Mouse (Mus musculus) adrenal gland, postnatal 4 days (tissue): ENCODE results near the gene Tpm3. TPM values are rescaled to one million over a fixed set of nuclear protein-coding genes. Genes with fewer than 3 reads are reported as not detected.

Experiments
- DNase-seq, 2 experiments: peaks; one replicate each; pipeline ENCODE4 v3.0.0; 2021 to 2022; ENCODE audit warnings: low spot score in 2 of 2, mixed read lengths in 2 of 2
- total RNA-seq, 2 experiments: library from RNA; stranded (reverse); gene quantifications; 2 replicates each; pipeline ENCODE4 v1.2.3; 2021

The Tpm3 gene
- total RNA-seq, 2 experiments from 2014 or later: 234 to 246 TPM

DNA sequence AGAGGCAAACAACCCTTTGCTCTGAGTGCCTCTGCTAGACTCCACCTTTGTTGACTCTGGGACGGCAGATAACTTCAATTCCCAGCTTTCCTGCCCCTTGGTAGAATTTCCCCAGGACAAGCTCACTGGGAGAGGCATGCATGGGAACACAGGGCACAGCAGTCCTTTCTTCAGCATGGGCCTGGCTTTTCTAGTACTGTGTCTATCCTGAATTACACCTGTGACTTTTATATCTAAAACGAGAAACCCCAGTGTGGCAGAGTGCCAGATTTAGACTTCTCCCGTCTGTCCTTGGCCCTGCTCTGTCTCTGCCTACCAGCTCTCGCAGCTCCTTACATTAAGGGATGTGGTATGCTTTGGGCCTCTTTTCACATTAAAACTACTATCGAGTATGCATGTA lies 10.6 kb downstream of the Tpm3 start:
- DNase-seq: no peak

DNA sequence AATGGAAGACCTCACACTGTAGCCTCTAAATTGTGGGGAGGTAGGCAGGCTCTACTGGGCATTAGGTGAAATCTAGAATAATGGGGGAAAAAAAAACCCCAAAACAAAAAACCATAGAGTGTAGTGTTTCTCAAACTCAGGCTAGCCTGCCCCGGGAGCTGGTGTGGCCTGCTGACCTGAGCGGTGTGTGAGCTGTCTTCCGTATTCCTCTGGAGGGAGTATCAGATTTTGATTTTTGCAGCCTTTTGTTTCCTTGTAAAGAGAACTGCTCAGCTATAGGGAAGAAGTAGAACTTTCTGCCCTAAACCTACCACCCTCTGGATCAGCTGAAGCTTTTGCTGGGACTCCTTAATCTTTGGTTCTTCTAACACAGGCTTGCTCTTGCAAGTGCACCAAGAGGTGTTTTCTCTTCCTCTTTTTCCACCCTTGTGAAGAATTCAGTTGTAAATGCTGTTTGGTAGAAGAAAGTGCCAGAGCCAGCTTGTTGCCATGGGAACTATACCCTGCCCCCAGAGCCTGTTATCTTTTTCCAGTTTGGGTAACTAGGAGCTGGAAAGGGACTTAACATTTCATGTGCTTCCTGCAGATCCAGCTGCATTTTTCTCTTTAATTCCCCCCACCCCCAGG lies 11.4 kb downstream of the Tpm3 start:
- no peak for DNase-seq

GRCm38 (mm10) chr3:90084790-90085189 lies 12.3 kb downstream of the Tpm3 start:
- no peak for DNase-seq

- DNase-seq: no peak
Measured at GRCm38 (mm10) chr3:90085281-90085680, 12.8 kb downstream of the Tpm3 start.

DNA sequence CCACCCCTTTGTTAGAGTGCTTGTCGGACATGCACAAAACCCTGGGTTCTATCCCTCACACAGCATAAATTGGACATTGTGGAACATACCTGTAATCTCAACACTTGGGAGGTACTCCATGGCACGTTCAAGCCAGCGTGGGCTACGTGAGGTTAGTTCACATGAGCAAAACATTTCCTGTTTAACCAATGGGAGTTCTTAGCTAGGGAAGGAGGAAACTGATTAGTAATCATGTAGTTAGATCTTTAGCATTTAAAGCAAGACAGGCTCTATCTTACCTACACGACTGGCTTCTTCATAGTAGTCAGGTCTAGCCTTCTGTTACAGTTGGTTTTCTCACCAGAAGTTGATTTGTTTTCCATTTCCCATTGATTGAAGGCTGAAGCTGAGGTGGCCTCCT lies 13.6 kb downstream of the Tpm3 start:
- DNase-seq: no peak

- DNase-seq: no peak
Measured at GRCm38 (mm10) chr3:90088617-90089016, 16.2 kb downstream of the Tpm3 start.

- DNase-seq: no peak
Measured at GRCm38 (mm10) chr3:90090892-90091291, 18.4 kb downstream of the Tpm3 start.

- DNase-seq: no peak
Measured at GRCm38 (mm10) chr3:90094453-90094852, 22.0 kb downstream of the Tpm3 start.

DNA sequence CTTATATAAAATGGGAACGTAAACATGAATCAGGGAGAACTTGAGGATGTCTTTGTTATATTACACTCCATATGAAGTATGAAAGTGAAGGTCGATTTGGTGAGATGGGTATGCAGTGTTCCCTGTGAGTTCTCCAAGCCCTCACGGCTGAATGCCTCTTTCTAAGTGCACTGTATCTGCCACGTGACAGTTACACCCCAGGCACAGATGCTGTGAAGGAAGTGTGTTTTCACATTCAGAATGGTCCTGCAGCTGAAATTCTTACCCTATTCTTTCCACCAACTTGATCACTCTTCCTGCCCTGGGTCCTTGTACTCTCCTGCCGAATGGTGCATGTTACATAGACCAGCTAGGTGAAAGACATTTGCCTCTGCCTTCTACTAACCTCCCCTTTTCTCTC lies 25.5 kb downstream of the Tpm3 start:
- no peak for DNase-seq

GRCm38 (mm10) chr3:90101010-90101409 lies 28.6 kb downstream of the Tpm3 start:
- no peak for DNase-seq

- no peak for DNase-seq
Measured at GRCm38 (mm10) chr3:90101673-90102072, 29.2 kb downstream of the Tpm3 start.

- no peak for DNase-seq
Measured at GRCm38 (mm10) chr3:90102239-90102638, 29.8 kb downstream of the Tpm3 start.

DNA sequence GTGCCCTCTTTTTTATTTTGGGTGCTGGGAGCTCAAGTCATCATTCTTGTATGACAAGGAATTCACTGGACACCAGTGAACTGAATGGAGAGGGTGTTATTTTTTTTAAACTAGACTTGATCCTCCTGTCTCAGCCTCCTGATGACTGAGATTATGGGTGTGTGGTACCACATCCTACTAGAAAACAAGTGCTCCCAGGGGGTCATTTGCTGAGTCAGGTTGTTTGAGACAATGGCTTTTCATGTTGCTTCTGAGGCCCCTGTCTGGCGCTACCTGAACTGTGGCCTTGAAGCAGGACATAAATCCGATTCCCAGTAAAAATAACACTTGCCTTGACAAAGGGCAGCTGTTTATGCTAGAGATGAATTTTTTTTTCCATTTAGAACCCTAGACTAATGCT lies 30.7 kb downstream of the Tpm3 start:
- no peak for DNase-seq

- no peak for DNase-seq
Measured at GRCm38 (mm10) chr3:90103938-90104337, 31.5 kb downstream of the Tpm3 start, which contains the start of gene Nup210l. Nup210l (plus strand) TSS chr3:90104132.

GRCm38 (mm10) chr3:90111706-90112105 lies 39.3 kb downstream of the Tpm3 start:
- no peak for DNase-seq

DNA sequence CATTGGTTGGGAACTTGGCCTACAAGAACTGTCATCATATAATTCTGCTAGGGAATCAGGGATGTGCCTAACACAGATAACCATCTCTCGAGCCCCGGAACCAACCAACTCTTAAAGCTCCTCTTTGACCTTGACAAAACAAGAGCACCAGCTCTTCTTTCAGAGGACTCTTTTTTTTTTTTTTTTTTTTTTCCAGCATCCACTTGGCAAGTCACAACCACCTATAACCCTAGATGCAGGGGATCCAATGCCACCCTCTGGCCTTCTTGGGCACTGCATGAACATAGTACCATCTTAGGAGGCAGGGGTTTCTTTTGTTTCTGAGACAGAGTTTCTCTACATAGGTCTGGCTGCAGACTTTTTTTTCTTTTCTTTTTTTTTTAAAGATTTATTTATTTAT lies 41.9 kb downstream of the Tpm3 start:
- no peak for DNase-seq

- no peak for DNase-seq
Measured at GRCm38 (mm10) chr3:90115526-90115925, 43.1 kb downstream of the Tpm3 start.

DNA sequence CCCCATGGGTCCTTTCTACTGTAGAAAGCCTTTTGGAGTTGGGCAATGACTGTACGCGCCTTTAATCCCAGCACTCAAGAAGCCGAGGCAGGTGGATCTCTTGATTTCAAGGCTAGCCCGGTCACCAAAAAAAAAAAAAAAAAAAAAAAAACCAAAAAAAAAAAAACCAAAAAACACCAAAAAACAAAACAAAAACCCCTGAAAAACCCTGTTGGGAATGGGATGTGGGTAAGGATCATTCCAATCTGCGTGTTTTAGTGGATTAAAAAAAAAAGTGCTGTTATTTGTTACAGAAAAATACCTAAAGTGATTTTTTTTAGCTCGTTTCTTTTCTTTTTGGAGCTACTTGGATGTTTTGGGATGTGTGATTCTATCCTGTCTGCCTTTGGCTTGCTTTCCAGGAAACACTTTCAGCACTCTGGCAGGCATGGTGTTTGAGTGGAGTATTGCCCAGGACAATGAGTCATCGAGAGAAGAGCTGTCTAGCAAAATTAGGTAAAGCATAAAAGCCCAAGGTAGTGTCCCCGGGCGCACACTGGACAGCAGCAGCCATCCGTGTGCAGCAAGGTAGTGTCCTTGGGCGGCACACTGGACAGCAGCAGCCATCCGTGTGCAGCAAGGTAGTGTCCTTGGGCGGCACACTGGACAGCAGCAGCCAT lies 45.8 kb downstream of the Tpm3 start:
- no peak for DNase-seq

GRCm38 (mm10) chr3:90122036-90122435 lies 49.6 kb downstream of the Tpm3 start:
- peak in 1 of 2 experiments; percentile 22 for DNase-seq

DNA sequence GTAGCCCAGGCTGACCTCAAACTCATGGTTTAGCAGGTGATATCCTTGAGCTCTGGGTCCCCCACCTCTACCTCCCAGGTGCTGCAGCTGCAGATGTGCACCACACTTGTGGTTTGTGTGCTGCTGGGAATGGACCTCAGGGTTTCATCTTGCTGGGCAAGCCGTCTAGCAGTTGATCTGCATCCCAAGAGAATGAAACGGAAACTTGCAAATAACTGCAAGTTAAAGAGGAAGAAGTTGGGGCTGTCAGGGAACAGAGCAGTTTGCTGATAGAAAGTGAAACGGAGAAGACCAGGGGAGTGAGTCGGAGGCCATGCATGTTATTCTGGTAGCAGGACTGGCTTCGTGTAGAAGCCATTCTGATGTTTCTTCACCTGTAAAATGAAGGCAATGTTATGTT lies 53.3 kb downstream of the Tpm3 start:
- no peak for DNase-seq

DNA sequence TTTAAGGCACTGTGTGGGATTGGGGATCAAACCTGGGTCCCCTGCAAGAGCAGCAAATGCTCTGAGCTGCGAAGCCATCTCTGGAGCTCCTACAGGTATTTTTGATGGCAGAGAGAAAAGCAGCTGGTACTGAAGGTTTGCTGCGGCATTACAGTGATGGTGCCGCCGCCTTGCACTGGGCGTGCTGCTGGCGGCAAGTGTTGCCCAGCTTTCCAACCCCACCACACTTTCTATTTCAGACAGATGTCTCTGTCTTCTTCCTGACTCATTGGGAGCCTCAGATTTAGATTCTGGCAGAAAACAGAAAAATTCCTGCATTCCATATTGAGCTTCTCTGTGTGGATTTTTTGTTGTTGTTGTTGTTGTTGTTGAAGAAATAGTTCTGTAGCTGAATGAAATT lies 55.4 kb downstream of the Tpm3 start:
- no peak for DNase-seq

DNA sequence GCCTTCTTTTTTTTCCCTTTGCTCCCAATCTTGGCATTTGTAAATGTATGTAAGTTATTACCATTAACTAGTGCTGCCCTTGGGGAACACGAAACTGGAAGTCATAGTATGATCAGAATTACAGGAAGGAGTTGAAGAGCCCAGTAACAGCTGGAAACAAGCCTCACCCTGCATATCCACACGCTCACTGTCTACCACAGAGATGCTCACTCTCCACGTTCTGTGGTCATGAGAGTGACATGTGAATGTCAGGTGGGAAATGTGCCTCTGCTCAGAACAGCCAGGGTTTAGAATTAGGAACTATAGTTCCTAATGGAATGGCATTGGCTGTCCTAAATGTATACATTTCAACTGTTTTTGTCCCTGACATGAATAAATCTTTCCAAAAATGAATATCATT lies 60.3 kb downstream of the Tpm3 start:
- no peak for DNase-seq

- DNase-seq: no peak
Measured at GRCm38 (mm10) chr3:90133331-90133730, 60.9 kb downstream of the Tpm3 start.
